Mouse (Mus musculus) lung, postnatal 14 days (tissue): ENCODE results near the gene Sema6b.

Experiments used
- DNase-seq: peaks from one replicate; pipeline ENCODE4 v3.0.0; 2021

The Sema6b gene

DNA sequence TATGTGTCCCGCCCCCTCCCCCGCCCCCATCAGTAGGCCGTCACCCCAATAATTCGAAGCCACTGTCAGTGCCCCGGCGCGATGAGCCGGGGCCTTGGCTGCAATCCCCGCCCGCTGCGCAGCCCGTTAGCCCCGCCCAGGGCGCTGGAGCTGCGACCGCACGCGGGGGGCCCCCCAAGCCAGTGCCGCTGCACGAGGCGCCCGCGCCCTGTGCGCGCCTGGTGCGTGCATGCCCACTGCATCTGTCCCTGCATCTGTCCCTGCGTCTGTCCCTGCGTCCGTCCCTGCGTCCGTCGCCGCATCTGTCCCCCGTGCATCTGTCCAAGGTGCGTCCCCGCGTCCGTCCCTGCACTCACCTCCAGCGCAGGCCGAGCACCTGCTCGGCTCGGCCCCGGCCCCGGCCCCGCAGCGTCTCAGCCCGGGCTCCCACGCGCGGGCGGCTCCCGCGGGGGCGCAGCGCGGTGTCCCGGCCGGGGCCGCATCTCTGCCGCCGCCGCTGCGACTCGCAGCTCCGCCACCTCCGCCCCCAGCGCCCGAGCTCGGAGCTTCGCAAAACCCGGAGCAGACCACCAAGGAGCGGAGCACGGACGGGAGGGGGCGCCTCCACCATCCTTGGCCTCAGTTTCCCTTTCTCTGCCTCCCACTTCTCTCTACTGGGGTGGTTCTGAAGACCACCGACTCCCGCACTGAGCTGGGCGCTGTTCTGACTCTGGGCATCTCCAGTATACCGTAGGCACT is at the start of gene Sema6b:
Sema6b (minus strand) TSS at position 486 of the 738 bp plus-strand sequence.
- peak; percentile 59 for DNase-seq

DNA sequence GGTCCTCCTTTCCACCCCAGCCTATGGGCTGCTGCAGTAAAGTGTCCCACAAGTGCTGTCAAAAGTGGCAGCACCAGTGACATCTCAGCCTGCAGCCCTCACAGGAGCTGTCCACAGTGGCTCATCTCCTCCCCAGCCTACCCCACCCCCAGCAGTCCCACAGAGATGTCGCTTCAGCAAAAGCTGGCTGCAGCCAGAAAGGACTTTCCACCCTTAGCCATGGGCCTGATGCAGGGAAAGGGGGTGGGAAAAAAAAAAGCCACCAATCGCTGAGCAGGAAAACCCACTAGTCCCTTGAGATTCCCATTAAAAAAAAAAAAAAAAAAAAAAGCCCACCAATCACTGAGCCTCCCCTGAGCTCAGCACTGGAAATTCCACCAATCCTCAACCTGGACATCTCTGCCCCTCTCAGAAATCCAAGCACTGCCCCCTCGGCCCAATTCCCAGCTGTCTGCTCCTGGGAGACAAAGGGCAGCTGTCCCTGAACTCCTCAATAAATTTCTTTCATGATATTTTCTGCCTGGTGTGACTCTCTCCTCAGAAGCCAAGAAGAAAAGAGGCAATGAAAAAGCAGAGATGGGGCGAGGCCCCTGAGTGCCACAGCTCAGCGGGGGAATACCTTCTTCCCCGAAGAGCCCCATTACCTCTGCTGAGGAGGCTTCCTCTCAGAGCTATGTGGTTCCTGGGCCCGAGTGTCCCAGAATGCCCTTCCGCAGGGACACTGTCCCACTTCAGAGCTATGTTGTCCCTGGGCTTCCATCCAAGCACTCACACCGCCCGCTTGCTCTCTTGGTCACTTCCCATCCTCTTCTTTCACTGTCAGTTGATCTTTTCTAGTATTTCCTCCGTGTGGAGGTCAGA is 45.4 kb upstream of the Sema6b start:
- peak; percentile 64 for DNase-seq

DNA sequence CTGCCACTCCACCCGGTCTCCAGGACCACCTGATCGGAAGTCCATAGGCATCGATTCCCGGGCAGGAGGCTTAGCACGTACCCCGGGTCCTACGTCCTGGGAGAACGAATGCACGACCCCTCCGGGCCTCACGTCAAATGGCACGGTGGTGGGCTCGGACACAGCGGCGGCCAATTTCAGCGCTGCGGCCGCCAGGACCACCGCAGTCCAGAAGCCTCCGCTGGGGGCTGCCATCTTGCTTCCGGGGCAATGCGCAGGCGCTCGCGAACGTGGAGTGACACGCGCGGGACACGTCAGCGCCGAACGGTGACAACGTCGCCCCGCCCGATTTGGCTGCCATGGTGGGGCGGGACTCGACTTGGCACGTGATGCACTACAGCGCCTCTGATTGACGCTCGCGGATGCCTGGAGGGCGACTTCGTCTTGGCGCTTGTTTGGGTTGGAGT is 43.5 kb upstream of the Sema6b start, which contains the start of gene Mydgf:
Mydgf (minus strand) TSS at position 263 of the 446 bp plus-strand sequence.
- DNase-seq, result peak; percentile 98

DNA sequence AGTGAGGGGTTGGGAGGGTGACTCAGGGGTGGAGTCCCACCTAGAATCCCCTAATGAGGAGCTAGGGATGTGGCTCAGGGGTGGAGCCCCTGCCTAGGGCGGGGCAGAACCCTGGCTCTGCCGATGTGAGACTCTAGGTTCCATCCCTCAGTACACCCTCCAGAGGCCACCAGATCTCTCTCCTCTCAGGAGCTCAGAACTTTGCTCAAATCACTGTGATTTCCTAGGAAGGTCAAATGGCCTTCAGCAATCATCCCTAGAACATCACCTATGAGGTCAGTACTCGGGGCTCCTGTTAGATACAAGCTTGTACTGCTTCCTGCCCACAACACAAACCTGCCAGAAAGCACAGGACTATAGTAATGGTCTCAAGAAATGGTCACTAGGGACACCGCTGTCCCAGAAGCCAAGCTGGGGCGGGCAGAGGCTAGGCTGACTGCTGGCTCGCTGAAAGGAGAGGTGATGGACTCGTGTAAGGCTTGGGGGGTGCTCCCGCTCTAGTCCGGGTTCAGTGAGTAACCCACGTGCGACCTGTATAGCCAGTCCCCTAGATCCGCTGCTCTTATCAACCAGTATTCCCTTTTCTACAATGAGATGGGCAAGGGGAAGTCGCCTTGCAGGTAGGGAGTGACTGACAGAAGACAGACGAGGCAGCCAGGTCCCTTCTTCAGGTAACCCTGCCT is 43.0 kb upstream of the Sema6b start:
- DNase-seq, result no peak

DNA sequence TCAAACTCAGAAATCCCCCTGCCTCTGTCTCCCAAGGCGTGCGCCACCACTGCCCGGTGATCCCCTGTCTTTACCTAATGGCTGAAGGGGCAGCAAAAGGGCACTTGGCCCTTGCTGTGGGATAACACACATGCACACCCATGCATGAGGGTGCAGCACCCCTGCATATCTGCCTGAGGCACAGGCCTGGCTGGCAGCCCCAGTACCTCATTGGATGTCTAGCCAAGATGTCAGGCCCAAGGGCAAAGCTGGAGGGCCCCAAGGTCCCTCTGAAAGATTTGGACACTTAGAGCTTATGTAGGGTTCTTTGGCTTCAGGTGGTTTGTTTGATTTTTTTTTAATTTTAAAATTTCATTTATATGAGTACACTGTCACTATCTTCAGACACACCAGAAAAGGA is 35.3 kb upstream of the Sema6b start:
- DNase-seq, result no peak

DNA sequence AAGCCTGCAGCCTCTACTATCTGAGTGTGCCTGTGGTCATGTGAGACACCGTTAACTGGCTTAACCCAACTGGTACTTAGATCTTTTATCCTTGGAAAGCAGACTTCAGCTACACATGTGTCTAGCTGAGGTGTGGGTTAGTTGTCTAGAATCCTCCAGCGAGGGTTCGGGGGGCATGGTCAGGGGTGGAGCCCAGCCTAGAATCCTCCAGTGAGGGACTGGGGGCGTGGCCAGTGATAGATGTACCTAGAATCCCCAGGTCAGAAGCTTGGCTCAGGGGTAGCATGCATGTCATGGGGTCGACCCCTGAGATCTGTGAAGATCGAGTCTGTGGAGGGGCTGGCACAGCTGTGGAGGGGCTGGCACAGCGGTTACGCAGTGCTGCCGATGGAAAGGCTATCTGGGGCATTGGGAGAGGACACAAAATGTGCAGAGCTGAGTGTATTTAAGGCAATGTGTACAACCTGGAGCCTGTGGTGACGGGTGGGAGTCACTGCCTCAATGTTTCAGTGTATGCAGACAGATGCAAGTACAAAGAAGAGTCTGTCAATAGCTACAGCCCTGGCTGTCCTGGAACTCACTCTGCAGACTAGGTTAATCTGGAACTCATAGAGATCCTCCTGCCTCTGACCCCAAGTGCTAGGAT is 33.4 kb upstream of the Sema6b start:
- no peak for DNase-seq

DNA sequence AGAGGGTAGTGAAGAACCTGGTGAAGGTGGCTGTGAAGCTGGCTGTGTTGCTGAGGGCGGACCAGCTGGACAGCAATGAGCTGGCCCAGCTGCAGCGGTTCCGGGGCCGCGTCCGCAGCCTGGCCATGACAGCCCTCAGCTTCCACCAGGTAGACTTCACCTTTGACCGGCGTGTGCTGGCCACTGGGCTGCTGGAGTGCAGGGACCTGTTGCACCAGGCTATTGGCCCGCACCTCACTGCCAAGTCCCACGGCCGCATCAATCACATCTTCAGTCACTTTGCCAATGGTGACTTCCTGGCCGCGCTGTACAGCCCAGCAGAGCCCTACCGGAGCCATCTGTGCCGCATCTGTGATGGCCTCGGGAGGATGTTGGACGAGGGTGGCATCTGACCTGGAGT is 31.7 kb upstream of the Sema6b start:
- DNase-seq, result no peak

DNA sequence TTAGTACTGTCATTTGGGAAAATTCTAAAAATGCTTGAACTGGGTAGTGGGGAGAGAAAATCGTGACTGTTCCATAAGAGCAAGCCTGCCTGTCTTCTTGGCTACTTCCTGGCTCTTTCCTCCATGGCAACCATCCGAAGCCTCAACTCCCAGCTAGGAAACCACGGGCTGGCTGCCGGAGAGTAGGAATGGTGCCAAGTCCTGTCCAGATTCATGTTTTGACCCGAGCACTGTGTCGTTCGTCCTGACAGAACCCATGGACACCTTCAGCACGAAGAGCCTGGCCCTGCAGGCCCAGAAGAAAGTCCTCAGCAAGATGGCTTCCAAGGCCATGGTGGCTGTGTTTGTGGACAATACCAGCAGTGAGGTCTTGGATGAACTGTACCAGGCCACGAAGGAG is 31.3 kb upstream of the Sema6b start:
- DNase-seq, result no peak

DNA sequence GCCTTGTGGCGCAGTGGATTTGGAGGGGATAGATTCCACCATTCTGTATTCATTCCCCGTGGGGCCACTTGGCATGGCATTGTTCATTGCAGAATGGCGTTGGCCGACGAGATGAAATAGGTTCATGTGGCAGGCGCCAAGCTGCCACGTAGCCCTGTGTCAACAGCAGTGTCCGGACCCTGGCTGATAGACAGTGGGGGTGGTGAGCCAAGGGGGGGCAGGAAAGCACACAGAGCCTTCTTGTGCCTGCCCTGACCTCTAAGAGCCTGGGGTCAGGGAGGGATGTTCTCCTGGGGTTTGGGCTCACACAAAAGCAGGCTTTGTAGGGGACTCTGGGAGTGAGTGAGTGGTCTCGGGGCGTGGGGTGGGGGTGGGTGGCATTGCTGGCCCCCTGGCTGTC is 30.5 kb upstream of the Sema6b start:
- no peak for DNase-seq

DNA sequence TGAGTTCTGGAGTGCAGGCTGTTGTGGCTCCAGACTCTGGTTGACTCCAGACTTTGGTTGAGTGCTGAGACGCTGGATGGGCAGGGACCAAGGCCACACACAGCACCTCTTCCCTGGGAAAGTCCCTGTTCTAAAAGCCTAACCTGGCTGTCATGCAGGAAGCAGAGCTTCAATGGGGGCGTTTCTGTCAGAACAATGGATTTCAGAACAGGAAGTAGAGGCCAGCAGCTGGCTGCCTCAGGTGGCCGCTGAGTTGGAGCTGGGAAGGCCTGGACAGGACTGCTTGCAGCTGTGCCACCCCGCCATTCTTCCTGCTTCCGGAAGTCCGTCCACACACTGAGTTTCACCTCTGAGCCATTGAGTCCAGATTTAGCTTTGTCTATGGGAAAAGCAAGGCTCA is 29.7 kb upstream of the Sema6b start:
- no peak for DNase-seq

DNA sequence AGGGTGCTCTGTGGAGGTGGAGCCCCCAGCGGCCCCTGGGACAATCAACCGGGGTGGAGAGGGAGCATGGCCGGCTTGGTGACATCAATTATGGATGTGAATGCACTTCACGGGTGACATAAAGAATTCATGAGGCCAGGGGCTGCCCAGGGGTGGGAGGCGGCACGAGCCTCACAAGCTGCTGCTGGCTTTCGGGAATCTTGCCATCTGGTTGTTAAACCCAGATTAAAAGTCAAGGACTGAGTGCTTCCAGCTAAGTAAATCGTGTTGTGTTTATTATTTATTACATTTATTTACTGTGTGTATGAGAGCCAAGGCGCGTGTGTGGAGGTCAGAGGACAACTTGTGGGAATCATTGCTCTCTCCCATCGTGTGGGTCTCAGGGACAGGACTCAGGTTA is 25.5 kb upstream of the Sema6b start:
- DNase-seq, result no peak

DNA sequence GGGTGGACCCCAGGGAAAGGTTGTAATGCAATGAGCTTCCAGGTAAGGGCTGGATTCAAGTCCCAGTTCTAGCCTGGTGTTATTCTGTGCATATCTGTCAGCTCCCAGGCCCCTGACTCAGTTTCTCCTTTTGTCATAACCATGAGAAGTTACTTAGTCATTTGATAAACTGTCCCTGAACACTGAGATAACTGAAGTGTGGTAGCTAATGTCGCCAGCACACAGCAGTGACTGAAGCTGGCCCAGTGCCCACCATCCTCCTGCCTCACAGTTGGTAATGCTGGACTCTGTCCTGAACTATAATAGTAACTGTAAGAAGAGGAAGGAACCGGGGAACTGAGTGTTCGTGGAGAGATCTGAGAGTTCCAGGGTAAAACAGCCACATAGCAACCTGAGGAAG is 24.4 kb upstream of the Sema6b start:
- DNase-seq, result no peak

DNA sequence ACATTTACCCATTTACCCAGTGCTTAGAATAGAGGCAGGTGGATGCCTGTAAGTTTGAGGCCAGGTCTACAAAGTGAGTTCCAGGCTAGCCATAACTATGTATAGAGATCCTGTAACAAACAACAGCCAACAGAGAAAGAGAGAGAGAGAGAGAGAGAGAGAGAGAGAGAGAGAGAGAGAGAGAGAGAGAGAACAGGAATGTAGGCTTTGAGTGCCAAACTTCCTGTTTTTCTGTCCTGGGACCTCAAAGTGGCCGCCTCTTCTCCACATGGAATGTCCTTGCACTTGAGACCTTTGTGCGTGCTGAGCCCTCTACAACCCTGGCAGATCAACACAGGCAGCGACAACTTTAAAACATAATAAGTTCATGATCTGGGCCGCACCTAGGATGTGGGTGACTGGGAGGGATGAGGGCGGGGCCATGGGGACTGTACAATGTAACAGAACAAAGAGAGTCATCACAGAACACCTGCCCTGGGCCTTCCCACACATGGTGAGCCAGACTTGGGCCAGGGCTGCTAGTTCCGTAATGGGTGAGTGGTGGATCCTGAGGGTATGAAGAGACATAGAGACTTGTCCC is 23.5 kb upstream of the Sema6b start:
- peak; percentile 23 for DNase-seq

DNA sequence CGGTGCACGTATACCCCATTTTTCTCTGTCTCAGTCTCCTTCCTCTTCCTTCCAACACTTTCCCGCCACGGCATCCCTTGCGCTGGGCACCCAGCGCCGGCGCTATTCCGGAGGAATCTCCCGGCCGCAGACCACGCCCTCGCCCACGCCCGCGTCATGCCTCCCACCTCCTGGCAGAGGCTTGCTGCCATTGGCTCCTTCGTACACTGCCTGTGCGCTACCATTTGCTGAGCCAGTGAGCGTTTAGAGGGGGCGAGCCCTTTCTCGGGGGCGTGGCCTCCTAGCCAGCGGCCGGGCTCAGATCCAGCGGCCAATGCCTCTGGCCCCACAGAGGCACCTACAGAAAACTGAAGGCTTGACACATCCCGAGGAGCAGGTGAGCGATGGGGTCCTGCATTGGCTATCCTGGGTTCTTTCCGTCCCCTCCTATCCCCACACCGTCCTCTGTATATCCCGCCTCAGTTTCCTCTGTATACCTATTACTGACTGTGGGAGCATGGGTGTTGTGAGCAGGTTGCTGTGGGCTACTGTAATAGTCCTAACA is 22.2 kb upstream of the Sema6b start, which contains the start of gene Tnfaip8l1:
Tnfaip8l1 (plus strand) TSS at position 247 of the 544 bp plus-strand sequence.
- DNase-seq, result peak; percentile 97

DNA sequence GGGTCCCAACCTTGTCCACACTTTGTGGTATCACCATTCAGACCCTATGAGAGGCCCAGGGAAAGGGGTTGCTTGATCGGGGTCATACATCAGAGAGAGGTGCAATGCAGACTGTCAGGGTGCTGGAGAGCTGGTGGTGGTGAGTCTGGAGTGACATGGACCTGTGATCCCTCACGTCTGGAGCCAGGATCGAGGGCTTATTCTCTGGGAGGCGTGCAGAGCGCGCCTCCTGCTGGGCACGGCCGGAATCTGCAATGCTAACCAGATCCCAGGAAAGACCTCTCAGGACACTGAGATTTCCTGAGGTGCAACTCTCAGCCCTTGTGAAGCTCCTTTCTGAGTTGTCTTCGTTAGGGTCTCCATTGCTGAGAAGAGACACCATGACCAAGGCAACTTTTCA is 19.6 kb upstream of the Sema6b start:
- DNase-seq, result peak; percentile 71

DNA sequence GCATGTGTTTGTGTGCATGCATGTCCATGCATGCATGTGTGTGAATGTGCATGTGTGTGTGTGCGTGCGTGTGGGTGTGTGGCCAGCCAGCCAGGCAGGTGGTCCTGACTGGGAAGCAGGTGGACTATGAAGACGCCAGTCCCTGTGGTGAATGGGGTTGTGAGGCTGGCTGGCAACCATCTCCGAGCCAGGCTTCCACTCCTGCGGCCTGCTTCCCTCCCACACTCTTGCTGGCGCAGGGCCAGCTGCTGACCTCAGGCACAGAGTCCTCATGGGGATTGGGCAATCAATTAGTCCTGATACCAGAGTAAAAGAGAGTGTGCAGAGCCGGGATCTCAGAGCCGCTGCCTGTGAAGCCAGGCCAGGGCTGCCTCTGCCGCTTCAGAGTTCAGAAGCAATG is 13.5 kb upstream of the Sema6b start:
- DNase-seq, result peak; percentile 76

DNA sequence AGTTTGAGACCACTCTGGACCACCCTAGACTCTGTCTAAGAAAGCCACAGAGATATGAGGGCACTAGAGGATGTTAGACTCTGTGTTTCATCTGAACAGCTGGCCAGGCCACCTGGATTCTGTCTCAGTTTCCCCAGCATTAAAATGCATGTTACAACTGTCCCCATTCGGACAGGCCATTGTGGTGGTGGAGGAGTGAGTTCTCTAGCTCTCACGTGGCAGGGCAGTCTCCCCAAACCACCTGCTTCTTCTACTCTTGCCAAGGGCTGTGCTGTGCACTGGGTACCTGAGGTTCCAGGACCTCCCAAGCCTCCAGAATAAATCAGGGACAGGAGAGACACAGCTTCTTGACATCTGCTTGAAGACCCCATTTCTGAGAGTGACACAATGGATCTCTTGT is 9.8 kb upstream of the Sema6b start:
- no peak for DNase-seq

DNA sequence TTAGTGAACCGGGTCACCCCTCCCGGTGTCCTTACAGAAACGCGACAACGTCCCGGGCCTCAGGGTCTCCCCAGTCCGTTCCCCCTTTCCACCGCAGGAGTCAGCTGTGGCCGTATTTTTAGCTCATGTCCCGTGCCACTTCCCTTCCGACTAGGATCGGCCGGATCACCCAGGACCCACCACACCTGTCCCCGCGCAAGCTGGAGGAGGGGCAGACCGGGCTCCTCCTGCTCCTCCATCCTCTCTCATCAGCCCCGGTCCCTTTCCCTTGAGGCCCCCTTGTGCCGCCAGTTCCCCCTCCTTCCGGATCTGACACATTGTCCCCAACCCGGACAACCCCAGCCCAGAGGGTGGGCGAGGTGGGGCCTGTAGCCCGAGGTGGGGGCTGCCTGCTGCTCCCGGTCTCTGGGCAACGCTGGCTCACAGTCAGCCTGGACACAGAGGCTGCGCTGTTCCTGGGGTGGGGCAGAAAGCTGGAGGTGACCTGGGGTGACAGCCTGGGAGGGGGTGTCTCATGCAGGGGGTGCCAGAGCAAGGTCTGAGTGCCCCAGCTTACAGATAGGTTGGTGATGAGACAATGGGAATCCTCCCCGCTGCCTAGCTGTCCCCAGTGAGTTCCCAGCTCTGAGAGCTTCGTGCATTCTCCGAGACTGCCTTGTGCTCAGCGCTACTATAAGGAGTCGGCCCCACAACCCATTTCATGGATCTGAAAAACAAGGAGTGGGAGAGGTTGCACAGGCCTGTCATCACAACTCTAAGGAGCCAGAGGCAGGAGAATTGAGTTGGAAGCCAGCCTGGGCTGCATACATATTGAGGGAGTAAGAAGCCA is 8.9 kb upstream of the Sema6b start:
- no peak for DNase-seq

DNA sequence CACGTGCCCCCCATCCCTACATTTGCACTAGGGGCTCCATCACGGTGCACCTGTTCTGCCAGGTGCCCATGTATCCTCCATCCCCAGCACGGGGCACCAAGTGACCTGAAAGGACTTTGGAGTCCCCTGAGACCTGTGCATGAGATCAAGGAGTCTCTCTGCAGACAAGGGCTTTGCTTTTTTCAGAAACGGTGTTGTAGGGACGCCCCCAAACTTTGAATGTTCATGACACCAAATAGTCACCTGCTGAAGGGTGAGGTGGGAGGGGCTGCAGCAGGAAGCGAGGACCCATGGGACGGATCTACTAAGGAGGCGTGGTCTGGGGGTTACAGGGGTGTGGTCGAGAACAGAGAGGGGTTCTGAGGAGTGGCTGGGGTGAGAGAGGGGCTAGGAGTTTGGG is 8.1 kb upstream of the Sema6b start:
- no peak for DNase-seq

DNA sequence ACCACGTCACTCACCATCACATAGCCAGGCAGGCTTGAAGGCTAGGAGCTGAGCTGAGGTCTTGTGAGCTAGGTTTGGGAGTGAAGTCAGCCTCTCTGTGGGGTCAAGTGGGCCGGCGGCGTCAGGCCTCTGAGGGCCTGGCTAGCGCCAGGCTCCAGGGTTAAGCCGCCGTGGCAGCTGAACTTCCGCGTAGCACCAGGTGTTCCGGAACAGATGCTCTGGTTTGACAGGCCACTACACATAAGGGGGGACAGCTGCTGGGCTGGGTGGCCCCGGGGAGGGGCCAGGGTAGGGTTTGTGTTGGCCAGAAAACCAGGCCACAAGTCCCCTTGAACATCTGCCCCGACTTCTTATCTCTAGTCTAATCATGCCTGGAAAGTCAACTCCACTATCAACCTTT is 7.3 kb upstream of the Sema6b start:
- DNase-seq, result no peak

DNA sequence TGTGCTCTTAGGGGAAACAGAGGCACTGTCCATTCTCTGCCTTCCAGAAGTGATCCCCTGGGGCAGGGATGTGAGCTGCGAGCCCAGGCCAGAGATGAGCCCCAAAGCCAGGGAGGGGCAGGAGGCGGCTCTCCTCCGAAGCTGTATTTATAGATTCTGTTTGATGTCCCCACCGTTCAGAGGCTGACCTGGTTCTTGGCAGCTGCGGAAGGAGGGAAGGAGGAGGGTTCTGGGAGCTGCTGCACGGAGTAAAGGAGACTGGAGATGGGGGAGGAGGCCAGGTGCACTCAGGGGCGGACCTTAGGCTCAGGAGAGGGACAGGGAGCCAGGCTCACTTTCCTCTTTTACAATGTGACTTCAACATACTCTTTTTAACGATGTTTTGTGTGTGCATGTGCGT is 6.0 kb upstream of the Sema6b start:
- DNase-seq, result no peak
